Mouse (Mus musculus): ENCODE data around the gene Srrt.

Gene Srrt

DNA sequence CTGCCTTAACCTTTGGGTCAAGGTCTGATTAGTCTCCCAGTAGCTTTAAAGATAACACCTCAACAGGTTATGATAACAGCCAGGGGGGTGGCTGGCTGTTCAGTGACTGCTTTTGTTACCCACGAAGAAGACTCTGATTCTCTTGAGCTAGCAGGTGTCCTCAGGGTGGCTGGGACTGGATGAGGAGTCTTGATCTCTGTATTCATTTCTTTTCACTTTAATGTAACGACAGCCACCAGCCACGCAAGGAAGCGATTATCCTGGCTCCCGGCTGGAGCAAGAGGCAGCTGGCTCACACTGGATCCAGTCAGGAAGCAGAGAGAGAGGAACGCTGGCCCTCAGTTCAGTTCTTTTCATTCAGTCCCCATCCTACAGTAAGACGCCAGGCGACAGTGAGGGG, 29.7 kb upstream of the Srrt start:
- peak; percentile 34 to 45 for DNase-seq

DNA sequence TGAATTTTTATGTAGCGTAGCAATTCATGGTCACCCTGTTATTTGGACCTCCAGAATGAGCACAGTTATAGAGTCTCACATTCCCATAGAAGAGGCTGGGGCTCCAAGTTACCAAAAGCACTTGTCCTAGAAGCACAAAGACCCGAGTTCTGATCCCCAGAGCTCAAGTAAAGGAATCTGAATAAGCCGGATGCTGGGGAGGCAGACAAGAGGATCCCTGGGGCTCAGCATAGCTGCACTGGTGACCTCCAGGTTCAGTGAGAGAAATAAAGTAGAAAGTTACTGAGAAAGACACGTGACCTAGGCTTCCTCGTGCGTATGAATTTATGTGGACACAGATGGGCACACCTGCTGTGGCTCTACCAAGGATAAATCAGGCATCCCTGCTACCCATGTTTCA, 27.6 kb upstream of the Srrt start:
- DNase-seq: peak in 1 of 2 experiments; percentile 20

DNA sequence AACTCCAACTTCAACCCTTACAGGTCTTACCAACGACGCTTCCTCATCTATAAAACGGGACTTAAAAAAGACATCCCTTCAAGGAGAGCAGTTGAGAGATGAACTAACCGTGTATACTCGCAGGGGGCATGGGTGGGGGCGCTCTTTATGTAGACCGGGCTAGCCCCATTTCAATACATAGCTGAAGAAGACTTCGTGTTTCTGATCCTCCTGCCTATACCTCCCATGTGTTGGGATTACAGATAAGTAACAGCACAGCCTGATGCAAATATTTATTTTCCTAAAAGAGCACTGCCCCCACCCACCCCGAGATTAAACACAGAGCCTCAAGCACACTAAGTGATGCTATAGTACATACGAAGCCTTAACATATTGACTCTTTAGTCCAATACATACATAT, 26.8 kb upstream of the Srrt start:
- DNase-seq: peak in 1 of 2 experiments; percentile 31

DNA sequence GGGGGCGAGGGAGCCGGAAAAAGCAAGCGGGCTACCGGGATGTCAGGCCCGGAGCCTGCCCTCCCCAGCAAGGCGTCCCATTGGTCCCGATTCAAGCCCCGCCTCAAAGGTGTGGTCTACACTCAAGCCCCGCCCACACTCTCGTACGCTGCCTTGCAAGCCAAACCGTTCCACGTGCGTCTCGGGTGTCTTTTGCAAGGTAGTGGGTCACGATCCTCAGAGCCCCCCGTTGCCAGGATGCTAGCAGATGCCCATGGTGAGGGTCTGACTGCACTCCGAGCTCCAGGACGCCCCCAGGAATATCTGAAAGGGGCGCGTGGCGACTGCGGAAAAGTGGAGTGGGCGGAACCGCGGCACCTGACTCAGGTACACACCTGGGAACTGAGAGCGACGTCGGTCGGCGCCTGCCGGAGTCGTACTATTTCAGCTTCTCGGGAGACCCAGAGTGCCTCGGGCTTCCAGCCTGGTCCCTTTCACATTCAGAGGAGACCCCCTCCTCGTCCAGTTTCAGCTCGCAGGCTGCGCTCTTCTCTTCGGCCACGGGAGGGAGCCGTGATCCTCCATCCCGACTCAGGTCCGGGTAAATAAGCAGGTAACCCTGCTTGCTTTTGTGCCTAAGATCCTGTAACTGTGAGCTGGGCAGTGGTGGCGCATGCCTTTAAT, 26.2 kb upstream of the Srrt start, which contains the start of gene Slc12a9:
Gene Slc12a9, minus strand, starts transcription at position 86 of the 663 bp plus-strand sequence.
- peak; percentile 97 to 99 for DNase-seq

DNA sequence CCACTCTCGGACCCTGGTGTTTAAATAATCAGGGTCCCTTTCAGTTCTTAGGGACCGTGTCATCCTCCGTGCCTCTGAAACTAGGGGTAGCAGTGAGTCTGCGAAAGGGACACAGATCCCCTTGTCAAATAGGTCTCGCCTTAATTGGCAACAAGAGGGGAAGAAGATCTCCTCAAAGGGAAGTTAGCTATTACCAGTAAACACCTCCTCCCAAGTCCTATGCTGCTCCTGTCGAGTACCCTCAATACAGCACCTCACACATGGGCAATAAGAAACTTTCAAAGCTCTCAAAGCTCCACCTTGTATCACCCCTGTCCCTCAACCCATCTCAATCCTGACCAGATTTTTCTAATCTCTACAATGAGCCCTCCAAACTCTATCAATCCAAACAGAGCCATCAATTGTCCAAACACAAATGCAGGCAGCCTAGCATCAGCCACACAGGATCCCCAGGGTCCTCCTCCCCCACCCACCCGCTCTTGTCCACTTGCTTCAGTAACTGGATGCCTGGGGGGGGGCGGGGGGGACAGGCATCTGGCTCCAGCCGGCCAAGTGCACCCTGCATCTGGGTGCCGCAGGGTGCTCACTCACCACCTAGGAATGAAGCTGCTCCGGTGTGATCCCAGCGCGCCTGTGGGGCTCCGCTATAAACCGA, 25.5 kb upstream of the Srrt start:
- no peak for DNase-seq

DNA sequence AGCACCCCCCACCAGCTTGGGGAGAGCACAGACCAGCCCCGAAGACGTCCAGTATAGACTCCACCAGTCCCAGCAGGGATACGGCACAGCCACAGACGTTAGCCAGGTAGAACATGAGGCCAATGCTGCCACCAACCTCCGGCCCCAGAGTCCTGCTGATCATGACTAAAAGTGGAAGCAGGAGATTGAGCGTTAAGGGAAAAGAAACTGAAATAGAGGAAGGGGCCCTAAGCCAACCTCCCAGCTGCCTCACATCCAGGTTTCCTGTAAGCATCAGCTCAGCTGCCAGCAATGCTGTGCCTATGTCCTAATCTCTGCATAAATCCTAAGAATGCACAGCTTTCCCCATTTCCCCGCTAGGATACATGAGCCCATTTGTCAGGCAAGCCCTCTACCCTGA, 23.4 kb upstream of the Srrt start:
- peak in 1 of 2 experiments; percentile 22 for DNase-seq

DNA sequence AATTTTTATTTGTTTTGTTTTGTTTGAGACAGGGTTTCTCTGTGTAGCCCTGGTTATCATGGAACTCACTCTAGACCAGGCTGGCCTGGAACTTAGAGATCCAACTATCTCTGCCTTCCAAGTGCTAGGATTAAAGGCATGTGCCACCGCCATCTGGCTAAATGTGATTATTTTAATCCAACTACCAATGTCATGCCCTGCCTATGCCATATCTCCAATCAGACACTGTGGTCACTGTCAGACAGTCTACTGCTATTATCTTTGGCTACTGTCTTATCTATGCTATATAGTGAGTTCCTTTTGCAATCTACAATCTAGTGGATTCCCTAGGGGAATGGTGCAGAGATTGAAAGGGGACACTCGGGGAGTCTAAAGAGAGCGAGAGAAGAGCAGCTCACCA, 13.5 kb upstream of the Srrt start:
- DNase-seq: no peak

DNA sequence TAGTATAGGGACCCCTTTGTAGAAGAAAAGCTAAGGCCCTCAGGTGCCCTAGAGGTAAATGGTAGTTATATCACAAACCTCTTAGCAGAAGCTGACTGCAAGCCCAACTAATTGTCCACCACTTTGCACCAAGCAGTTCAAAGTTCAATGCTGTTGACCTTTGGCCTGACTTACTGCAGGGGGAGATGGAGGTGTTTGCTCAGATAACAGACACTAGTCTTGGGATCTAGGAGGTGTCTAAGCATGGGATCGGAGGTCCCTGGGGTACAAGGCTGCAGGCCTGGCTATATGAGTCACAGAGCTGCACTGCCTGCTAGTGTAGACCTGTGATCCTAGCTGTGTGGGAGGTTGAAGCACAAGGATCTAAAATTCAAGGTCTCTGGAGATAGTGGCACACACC, 11.1 kb upstream of the Srrt start:
- peak; percentile 64 to 65 for DNase-seq

DNA sequence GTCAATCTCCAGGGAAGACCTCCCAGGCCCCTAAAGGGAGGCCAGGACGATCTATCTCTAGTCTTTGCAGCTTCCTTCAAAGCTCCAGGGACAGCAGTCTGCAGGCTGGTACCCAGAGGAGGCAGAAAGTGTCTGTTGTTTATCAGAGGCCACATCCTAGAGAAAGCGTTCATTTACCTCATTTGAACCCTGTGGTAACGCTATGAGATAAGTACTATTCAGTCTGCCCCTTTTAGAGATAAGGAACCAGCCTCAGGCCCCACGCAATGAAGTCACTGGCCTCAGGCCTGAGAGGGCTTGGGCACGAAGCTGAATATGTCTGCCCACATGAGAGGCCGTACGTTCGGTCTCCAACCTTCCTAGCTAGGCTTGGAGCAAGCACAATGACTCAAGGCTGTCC, 9.9 kb upstream of the Srrt start:
- DNase-seq: no peak

DNA sequence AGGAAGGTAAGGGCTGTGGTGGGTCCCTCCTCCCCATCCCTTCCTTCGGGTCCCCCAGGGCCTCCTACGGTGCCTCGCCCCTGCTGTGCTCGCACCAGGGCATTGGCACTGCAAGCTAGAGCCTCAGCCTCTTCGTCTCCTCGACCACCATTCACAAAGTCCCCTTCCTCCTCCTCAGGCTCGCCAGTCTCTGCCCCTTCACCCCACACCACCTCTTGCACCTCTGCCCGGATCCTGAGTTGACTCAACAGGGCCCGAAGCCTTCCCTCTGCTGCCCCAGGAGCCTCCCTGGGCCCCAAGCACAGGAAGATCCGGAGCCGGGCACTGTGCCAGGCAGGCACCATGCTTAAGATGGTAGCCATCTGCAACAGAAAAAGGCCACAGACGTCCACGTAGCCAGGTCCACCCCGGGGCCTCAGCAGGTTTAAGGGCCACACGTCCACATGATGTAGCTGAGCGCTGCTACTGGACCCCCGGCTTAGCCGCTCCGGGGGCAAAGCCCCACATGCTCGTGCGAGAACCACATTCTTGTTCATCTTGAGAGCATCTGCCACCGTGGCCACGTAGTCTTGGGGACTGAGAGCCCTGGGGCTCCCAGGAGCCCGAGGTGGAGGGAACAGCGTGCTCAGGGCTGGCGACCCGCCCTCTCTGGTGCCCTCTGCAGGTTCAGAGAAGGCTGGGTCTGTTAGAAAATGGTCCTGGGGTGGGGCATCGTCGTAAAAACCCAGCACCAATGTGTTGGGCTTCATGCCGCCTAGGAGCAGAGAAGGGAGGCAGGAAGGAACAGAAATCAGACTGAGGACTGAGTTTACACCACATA, 7.8 kb upstream of the Srrt start:
- peak; percentile 49 to 63 for DNase-seq

DNA sequence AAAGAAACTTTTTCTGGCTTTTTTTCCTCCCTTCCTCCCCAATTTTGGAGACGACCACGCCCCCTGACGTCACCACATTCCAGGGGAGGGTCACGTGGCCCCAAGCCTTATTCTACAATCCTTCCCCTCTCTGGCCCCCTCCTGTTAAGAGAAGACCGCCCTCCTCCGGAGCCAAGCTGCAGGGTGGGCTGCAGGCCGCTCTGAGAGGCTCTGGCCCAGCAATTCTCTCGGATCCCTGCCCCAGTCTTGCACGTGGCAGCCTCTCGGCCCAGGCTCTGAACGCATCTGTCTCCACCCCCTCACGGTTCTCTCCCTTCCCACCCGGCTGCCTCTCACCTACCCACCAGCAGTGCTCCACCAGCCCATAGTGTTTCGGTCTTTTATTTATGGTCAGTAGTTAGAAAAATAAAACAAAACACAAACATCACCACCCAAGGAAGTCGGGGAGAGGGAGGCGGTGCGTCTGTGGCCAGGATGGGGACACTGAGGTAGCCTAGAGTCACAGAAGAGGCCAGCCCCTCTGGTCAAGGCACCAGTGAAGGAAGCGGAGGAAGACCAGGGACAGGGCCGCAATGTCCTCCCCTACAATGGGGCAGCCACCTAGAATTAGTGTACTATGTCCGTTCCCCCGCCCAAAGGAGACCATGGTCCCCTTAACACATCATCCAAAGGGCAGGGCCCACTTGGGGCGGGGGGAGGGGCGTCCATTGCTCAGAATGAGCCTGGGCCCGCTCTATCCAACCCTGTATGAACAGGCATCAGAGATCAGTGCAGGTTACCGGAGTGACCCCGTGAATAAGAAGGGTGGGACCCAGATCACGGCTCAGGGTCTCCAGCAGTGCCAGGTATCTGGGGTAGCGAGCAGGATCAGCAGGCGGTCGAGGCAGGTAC, 7.0 kb upstream of the Srrt start, which contains the start of gene Trip6:
Gene Trip6, minus strand, starts transcription at position 212 of the 891 bp plus-strand sequence.
- peak; percentile 89 to 94 for DNase-seq

DNA sequence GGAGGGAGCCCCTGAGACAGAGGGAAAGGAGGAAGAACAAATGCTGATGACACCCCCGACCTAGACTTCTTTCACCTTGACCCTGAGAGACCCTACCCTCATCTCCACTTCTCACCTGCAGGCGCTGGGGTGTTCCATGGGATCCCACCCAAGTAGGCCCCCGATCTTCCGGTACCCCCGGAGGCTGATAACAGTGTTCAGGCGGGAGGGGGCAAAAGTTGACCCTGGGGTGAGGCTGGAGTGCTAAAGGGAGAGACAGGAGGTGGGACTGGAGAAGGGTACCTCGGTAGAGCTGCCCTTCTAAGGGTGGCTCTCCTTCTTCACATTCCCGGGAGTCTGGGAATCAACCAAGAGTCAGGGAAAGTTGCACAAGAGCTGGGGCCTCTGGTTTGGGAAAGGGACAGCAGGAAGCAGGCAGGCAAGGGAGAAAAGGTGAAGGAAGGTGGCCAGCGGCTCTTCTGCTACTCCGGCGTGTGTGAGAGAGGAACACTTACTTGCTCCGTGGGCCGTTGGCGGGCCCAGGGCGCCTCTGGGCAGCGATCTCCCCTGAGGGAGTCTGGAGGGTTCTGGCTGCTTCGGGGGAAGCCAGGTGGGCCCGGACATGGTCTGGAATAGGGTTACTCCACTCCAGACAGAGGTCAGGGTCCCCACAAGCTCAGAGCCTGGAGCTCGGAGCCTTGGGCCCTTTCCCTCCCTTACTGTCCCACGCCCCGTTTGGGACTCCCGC, 6.2 kb upstream of the Srrt start:
- DNase-seq: no peak

DNA sequence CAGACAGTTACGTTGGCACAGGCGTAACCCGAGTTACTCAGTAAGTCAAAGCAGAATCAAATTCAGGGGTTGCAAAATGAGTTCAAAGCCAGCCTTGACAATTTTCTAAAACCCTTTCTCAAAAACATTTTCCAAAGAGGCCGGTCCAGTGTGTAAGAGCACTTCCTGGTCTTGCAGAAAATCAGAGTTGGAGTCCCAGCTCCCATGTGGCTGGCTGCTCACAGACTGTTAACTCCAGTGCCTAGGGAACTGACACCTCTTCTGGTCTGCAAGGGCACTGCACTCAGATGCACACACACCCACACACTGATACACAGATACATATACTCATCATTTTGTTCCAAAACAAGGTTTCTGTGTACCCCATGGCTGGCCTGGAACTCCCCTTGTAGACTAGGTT, 882 bp upstream of the Srrt start:
- DNase-seq: no peak

DNA sequence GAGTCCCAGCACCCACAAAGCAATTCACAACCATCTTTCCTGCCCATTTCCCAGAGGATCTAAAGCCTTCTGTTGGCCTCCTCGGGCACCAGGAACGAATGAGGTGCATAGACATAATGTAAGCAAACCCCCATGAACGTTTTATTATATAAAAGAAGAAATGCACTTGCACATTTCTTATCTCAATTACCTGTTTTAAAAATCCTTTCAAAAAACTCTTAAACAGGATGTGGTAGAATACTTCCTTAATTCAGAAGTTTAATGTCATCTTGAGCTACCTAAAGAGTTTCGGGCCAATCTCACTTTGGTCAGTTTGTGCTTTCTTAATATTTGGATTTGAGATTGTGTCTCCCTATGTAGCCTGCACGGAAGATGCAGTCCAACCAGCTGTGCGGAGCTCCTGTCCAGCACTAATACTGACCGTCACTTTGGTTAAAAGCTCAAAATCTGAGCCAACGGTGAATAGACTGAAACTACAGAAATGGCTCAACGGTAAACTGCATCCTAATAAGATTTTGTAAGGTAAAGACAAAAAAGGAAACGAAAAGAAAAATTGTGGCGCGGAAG, 952 bp downstream of the Srrt start:
- DNase-seq: no peak

DNA sequence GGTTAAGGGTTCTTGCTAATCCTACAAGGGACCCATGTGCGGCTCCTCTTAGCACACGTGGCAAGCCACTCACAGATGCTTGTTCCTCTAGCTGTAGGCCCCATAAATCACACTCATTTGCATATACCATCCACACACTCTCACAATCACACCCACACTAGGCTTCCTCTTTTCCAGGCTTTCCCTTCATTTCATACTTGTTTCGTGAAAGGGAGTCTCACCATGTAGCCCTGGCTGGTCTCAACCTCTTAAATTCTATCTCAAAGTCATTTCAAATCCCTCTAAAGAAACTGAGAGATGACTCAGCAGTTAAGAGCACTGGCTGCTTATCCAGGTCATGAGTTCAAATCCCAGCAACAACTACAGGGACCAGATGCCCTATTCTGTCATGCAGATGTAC, 1.7 kb downstream of the Srrt start:
- no peak for DNase-seq

DNA sequence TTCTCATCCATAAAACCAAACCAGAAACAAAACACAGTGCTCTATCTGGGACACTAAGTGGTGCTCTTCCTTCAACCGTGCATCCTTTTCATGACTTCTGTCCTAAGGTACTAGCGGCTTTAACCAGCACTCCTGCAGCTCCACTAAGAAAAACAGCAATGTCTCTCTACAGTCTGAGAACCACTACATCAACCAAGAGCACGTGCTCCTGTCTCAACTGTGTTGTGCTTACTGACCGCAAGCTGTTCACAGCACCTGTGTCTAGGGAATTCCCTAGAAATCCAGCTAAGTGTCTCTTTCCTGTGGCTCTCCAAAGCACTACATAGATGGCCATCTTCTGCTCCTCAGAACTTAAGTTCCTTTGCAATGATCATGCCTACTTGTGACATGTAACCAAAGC, 2.7 kb downstream of the Srrt start:
- no peak for DNase-seq

DNA sequence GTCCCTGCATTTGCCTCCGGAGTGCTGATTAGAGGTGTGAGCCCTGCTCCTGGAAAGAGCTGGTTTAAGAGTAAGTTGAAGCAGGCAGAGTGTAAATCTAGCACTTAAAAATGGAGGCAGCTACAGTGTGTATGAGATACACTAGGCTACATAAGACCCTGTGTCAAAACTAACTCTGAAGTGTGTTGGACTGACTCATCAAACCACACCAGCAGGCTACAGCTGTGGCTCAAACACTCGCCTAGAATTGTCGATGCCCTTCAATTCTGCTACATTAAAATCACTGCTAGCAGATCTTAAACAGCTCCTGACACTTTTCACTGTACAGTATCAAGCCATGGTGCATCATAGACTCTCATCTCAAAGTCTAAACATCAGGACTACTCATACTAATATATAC, 3.3 kb downstream of the Srrt start:
- no peak for DNase-seq

DNA sequence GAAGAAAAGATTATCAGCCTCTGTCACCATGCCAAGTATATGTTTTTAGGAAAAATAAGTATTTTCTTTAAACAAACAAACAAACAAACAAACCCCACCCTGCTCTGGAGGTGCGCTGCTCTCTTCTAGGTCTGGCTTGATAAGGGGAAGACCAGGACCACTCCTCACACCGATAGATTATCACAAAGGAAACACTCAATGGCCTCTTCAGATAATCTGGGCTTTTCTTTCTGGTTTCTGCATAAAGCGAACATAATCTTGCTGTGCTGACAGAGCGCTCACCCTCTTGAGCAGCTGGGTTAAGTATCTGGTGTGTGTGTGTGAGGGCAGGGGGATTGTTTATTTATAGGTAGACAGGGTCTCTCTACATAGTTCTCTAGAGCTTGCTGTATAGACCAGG, 3.9 kb downstream of the Srrt start:
- DNase-seq: no peak

DNA sequence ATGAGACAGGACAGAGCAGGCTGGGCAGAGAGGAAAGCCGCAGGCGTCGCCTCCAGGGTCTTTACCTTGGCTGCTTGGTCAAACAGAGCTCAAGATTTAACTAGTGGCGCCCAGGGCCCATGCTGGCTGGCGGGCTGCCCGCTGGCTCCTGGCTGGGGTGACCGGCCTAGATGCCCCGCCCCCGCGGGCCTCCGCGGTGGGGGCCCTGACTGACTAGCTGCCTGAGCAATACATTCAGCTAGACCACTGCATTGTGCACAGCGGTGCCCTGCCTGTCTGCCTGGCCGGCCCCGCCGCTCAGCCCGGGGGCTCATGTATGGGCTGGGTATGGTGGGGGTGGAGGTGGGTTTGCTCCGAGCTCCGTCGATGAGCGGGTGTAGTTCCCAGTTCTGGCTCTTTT, 6.2 kb downstream of the Srrt start:
- DNase-seq: peak; percentile 37 to 72

DNA sequence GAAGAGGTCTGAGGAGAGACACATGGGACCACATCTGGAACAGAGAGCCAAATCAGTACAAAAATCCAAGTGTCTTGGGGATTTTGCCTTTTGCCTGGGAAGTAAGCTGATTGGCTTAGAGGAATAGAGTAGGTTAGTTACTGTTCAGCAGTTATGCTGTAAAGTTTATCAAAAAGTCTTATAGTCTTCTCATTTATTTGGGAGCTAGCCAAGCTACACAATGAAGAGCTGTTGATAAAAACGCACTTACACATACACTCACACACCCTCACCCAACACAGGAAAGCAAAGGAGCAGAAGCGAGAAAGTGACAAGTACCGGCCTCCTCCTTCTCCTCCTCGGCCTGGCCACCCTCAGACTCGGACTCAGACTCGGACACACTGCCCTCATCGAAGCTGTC, 8.2 kb downstream of the Srrt start:
- no peak for DNase-seq

DNA sequence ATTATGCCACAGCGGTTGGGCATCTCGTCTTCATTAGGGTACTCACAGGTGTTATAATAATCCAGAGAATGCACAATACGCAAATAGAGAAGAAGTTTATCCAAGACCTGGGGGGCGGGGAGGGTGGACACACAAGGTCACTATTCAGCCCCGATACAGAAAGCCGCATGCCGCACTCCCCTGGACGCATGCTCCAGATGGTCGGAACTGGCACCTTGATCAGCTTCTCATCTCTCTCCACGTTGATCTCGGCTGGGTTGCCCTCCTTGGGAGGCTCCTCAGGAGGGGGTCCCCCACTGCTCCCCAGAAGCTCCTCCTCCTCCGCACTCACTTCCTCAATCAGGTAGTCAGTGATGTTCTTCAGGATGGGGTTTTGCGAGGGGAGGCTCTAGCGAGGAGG, 10.3 kb downstream of the Srrt start:
- no peak for DNase-seq

DNA sequence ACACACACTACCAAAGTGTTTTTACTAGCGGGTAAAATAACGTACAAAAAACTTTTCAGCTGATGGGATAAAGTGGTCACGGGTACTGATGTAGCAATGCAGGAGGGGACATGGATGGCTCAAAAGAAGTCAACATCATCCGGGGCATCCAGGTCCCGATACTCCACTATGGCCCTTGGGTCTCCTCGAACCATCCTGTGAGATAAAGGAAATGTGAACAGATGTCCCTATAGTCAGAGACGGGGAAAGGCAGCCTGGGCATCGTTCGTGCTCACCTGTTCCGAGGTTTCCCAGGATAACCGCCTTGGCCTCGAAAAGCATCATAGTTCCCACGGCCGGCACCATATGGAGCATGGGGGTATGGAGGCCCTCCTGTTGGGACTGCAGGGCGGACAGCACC, 11.8 kb downstream of the Srrt start:
- DNase-seq: no peak

All from kidney, postnatal 25 days (tissue).